Mouse (Mus musculus) lung, postnatal 0 days (tissue): Measurements from ENCODE around the gene Wfikkn1.

Experiments used
- CTCF ChIP-seq: IDR thresholded peaks from 2 replicates; pipeline ENCODE4 v1.5.1; 2016; ENCODE audit warnings: antibody characterized with exemption, mild to moderate bottlenecking
- EP300 ChIP-seq: IDR thresholded peaks from 2 replicates; pipeline ENCODE4 v1.6.1; 2016; ENCODE audit warnings: antibody characterized with exemption, mild to moderate bottlenecking, control low read depth

- TF ChIP-seq EP300 (no peak), CTCF (no peak)
Measured at GRCm38 (mm10) chr17:25880913-25881641, 419 bp upstream of the Wfikkn1 start.
